Mouse (Mus musculus) embryonic facial prominence, embryonic 12.5 days (tissue): ENCODE results near the gene Ubap2. TPM values are rescaled to one million over a fixed set of nuclear protein-coding genes. Genes with fewer than 3 reads are reported as not detected.

Experiments
- ATAC-seq: fragments of 200-750 bp; cut with Nextera tagmentation; 2 replicates; pipeline ENCODE4 v1.8.0; 2017; ENCODE audit not compliant: insufficient number of reproducible peaks, insufficient read depth, low FRiP score, low TSS enrichment
- H3K27ac ChIP-seq: fragments of 300-500 bp; sonication (generic); 2 replicates; pipeline ENCODE4 v1.5.1; 2016; ENCODE audit warnings: mild to moderate bottlenecking
- H3K27me3 ChIP-seq: fragments of 300-500 bp; sonication (generic); 2 replicates; pipeline ENCODE4 v1.6.1; 2016; ENCODE audit warnings: mild to moderate bottlenecking, moderate library complexity
- H3K36me3 ChIP-seq: fragments of 300-500 bp; sonication (generic); 2 replicates; pipeline ENCODE4 v1.6.1; 2016; ENCODE audit warnings: mild to moderate bottlenecking
- H3K4me1 ChIP-seq: fragments of 300-500 bp; sonication (generic); 2 replicates; pipeline ENCODE4 v1.6.1; 2016
- H3K4me2 ChIP-seq: fragments of 300-500 bp; sonication (generic); replicated peaks from 2 replicates; pipeline ENCODE4 v1.6.1; 2016; ENCODE audit warnings: mild to moderate bottlenecking, moderate library complexity
- H3K4me3 ChIP-seq: fragments of 300-500 bp; sonication (generic); 2 replicates; pipeline ENCODE4 v1.5.1; 2016; ENCODE audit warnings: mild to moderate bottlenecking
- H3K9ac ChIP-seq: fragments of 300-500 bp; sonication (generic); 2 replicates; pipeline ENCODE4 v1.6.1; 2016; ENCODE audit warnings: mild to moderate bottlenecking, moderate library complexity
- H3K9me3 ChIP-seq: fragments of 300-500 bp; sonication (generic); 2 replicates; pipeline ENCODE4 v1.6.1; 2016; ENCODE audit warnings: mild to moderate bottlenecking, moderate library complexity
- WGBS: fragments of 180-500 bp; shearing (Covaris S2); methylation state at CpG from one replicate; pipeline ENCODE4 v1.1.7; 2016; 5-methylcytosine and 5-hydroxymethylcytosine counted together
- polyA plus RNA-seq: library from polyadenylated mRNA; unstranded; fragments of >200 nt; fragmentation: Nextera tagmentation; extraction: Ambion mirVana; gene quantifications from 2 replicates; pipeline ENCODE4 v1.2.1, GENCODE M21; 2016

The Ubap2 gene
- polyA plus RNA-seq, 1 experiment from 2014 or later = 74.4 TPM

DNA sequence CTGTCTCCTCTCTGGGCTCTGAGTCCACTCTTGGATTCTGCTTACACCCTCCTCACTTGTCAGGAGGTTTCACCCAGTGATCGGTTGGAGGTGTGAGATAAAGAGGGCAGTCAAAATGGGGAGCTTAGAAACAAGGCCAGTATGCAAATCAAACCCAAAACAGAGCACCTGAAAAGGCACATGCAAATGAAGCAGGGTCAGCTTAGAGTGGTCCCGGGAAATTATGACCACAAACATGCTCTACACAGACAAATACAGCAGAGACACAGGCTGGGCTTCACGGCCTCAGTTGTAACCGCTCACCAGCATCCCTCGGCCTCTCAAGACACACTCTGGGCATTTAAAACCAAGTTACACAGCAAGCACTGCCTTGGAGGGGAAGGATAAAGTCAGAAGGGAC is 24.0 kb upstream of the Ubap2 start:
- no peak for ATAC-seq
- 95% methylated on average over 5 of the region's 5 CpGs for WGBS

DNA sequence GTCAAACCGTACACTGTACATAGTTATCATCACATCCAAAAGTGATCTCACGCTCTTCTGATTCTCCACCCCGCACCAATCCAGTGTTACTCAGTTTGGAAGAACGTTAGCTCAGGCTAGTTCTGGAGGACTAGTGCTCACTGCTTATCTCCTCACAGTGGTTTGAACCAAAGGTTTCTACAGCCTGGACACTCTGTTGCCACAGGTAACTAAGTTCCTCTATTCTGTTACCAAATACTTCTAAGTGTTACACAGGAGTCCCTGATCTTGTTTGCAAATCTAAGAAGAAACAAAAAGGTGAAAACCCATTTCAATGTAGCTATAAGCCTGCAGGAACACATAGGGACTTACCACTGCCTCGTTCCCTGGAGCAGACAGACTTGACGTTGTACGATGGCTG is 21.0 kb upstream of the Ubap2 start:
- no peaks in the 10 kb centered on the region for H3K9me3 ChIP-seq
- H3K27ac ChIP-seq = no peak overlapping the region
- no peak overlapping the region for H3K9ac ChIP-seq
- H3K27me3 ChIP-seq = no peaks in the 10 kb centered on the region
- no peak for ATAC-seq
- 95% methylated on average over 7 of the region's 7 CpGs for WGBS
- H3K4me2 ChIP-seq = no peak overlapping the region
- H3K4me3 ChIP-seq = no peak overlapping the region
- no peaks in the 10 kb centered on the region for H3K4me1 ChIP-seq
- peaks cover 93% of the 10 kb centered on the region for H3K36me3 ChIP-seq

More for the DNA sequence above, 24.0 kb upstream of the Ubap2 start:
- H3K4me1 ChIP-seq = no peaks in the 10 kb centered on the region
- H3K4me2 ChIP-seq = no peak overlapping the region
- H3K9ac ChIP-seq = no peak overlapping the region
- H3K9me3 ChIP-seq = no peaks in the 10 kb centered on the region
- H3K36me3 ChIP-seq = peaks cover 87% of the 10 kb centered on the region
- H3K27me3 ChIP-seq = no peaks in the 10 kb centered on the region
- no peak overlapping the region for H3K4me3 ChIP-seq
- H3K27ac ChIP-seq = no peak overlapping the region

DNA sequence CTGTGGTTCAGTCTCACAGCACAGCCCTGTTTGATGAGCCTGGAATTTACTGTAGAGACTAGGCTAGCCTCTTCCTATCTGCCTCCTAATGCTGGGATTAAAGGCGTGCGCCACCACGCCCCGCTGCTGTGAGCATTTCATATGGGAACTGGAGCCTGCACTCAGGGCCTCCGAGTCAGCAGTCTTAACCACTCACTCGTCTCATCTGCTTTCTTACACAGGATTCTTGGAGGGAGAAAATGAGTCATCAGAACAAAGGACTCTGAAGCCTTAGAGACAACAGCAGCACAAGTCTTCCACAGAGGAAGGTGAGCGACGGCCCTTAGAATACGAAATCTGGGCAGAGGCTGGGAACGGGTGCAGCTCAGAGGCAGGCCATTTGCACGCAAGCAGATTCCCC is 20.6 kb upstream of the Ubap2 start:
- WGBS = 96% methylated on average over 11 of the region's 11 CpGs

DNA sequence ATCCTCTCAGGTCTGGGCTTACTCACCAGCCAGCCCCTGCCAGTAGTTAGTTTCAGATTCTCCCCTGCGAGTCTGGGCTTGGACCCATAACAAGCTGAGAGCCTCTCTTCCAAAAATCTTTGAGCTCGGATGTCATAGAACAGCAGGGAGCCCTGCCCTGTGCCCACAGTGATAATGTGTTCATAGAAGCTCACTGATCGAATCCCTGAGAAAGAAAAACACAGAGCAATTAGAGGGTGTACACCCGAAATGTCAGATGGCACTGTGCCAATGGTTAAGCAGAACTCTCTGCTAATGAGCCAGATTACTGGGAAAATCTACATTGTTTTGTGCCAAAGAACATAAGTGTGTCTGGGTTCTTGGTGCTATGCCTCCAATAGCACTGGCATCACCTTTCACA is 19.0 kb upstream of the Ubap2 start:
- H3K27ac ChIP-seq = no peak overlapping the region
- 79% methylated on average over 4 of the region's 4 CpGs for WGBS

More for the DNA sequence above, 20.6 kb upstream of the Ubap2 start:
- Histone ChIP-seq H3K36me3 (peaks cover 91% of the 10 kb centered on the region), H3K4me2 (no peak overlapping the region), H3K27me3 (no peaks in the 10 kb centered on the region), H3K9ac (no peak overlapping the region), H3K4me1 (no peaks in the 10 kb centered on the region), H3K27ac (no peak overlapping the region), H3K9me3 (no peaks in the 10 kb centered on the region), H3K4me3 (no peak overlapping the region)
- no peak for ATAC-seq

DNA sequence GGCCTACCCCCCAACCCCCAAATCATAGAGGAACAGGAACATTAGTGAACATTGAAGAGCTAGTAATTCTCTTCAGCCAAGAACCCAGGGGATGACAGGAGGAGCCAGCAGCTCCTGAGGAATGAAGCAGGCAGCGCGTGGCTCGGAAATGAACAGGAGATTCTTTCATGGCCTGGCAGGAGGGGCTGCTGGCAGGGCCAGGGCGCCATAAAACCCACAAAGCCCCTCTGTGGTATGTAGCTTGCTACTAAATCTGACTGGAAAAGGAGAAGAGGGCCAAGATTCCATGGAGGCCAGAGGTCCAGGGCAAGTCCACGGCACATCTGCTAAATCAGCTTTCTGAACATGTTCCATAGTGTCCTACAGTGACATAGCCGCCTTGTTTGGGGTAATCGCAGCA is 14.9 kb upstream of the Ubap2 start:
- Histone ChIP-seq H3K4me3 (no peak overlapping the region), H3K36me3 (peaks cover 44% of the 10 kb centered on the region), H3K4me2 (no peak overlapping the region), H3K27me3 (no peaks in the 10 kb centered on the region), H3K9me3 (no peaks in the 10 kb centered on the region), H3K4me1 (0 out of 2 replicates have a peak, but pooled peaks cover under 1% of the 10 kb centered on the region), H3K9ac (no peak overlapping the region), H3K27ac (no peak overlapping the region)
- WGBS = 68% methylated on average over 7 of the region's 7 CpGs
- ATAC-seq = no peak

More for the DNA sequence above, 19.0 kb upstream of the Ubap2 start:
- Histone ChIP-seq H3K4me3 (no peak overlapping the region), H3K4me1 (no peaks in the 10 kb centered on the region), H3K36me3 (peaks cover 83% of the 10 kb centered on the region), H3K9me3 (no peaks in the 10 kb centered on the region), H3K27me3 (no peaks in the 10 kb centered on the region), H3K4me2 (no peak overlapping the region), H3K9ac (no peak overlapping the region)
- ATAC-seq = no peak

DNA sequence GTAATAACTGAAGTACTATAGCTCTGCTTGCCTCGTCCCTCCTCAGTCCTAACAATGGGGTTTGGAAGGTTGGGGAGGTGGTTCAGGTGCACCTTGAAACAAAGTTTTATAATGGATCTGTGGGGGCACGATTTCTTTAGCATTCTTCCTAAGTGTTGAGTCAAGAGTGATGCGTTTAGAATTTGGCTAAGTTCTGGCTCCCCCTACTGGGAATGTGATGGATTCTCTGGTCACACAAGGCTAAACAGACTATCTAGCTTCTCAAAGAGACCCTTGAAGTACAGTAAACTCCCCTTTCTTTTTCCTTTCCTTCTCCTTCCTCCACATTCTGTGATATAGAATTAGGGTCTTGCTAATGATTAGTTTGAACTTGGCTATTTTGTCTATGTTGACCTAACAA is 11.5 kb upstream of the Ubap2 start:
- WGBS = 21% methylated on average over 3 of the region's 3 CpGs
- Histone ChIP-seq H3K4me3 (no peak overlapping the region), H3K9ac (no peak overlapping the region), H3K4me1 (0 out of 2 replicates have a peak, but pooled peaks cover 4% of the 10 kb centered on the region), H3K9me3 (no peaks in the 10 kb centered on the region), H3K27me3 (no peaks in the 10 kb centered on the region), H3K4me2 (no peak overlapping the region), H3K36me3 (peaks cover 15% of the 10 kb centered on the region; the same call in 1 of the 2 replicates), H3K27ac (no peak overlapping the region)
- no peak for ATAC-seq

DNA sequence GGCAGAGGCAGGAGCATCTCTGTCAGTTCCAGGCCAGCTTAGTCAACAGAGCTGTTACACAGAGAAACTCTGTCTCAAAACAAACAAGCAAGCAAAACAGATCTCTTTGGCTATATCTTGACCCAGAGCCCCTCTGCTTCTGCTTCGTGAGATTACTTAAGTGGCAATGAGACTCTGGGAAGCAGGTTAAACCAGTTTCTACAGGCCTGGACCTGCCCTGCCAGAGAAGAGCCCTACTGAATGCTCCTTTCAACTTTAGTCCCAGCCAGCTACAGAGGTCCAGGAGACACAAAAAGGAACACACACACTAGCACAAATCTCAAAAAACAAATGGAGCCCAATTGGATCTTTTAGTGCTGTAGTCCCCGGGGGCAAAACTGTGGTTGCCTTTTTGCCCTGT is 9.1 kb upstream of the Ubap2 start:
- H3K4me1 ChIP-seq = 0 out of 2 replicates have a peak, but pooled peaks cover 4% of the 10 kb centered on the region
- H3K9me3 ChIP-seq = no peaks in the 10 kb centered on the region
- H3K4me2 ChIP-seq = no peak overlapping the region
- H3K4me3 ChIP-seq = no peak overlapping the region
- H3K9ac ChIP-seq = no peak overlapping the region
- 70% methylated on average over 2 of the region's 2 CpGs for WGBS
- no peaks in the 10 kb centered on the region for H3K36me3 ChIP-seq
- H3K27me3 ChIP-seq = no peaks in the 10 kb centered on the region
- H3K27ac ChIP-seq = no peak overlapping the region
- no peak for ATAC-seq

DNA sequence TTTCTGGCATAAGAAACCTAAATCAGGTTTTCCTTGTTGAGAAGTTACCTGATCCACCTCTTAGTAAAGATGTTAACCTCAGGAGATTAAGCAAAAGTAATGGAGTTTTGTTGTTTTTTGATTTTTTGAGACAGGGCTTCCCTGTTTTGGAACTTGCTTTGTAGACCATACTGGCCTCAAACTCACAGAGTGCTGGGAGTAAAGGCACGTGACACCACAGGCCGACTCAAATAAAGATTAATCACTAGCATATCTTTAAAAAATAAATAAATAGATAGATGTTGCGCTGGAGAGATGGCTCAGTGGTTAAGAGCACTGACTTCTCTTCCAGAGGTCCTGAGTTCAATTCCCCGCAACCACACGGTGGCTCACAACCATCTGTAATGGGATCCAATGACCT is 983 bp upstream of the Ubap2 start:
- no peak for ATAC-seq
- no peaks in the 10 kb centered on the region for H3K9me3 ChIP-seq
- 75% methylated on average over 5 of the region's 5 CpGs for WGBS
- H3K4me1 ChIP-seq = peaks cover 23% of the 10 kb centered on the region
- peak overlapping the region; percentile 65 for H3K4me2 ChIP-seq
- H3K4me3 ChIP-seq = peak overlapping the region; percentile 69
- no peaks in the 10 kb centered on the region for H3K27me3 ChIP-seq
- peak overlapping the region; percentile 87 for H3K27ac ChIP-seq
- peaks cover 4% of the 10 kb centered on the region for H3K36me3 ChIP-seq
- peak overlapping the region; percentile 59 for H3K9ac ChIP-seq

DNA sequence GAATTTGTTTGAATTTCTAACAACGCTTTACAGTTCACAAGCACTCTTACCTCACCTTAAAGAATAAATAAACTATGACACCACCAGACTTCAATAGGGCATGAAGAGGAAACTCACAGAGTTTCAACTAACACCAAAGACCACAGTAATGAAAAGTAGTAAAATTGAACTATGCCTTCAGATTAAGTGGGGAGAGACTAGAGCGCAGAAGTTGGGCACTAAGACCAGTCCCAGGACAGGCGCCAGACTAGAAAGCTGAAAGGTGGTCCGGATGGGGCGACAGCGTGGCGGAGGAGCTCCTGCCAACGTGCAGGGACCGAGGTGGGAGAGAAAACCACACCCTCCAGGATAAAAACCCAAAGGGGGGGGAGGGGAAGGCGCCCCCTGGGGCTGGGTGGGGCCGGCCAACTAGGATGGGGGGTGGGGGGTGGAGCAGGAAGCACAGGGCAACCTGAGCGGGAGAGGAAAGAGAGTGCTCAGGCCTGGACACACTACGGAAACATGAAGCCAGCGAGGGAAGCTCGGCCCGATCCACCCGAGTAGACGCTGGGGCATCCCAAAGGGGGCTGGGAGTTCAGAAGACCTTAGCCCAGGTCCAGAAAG is 466 bp downstream of the Ubap2 start:
- peak; percentile 79 for ATAC-seq
- Histone ChIP-seq H3K27ac (peak overlapping the region; percentile 87), H3K9me3 (no peaks in the 10 kb centered on the region), H3K4me1 (peaks cover 23% of the 10 kb centered on the region), H3K27me3 (no peaks in the 10 kb centered on the region), H3K36me3 (peaks cover 17% of the 10 kb centered on the region), H3K9ac (peak overlapping the region; percentile 84), H3K4me3 (peak overlapping the region; percentile 69), H3K4me2 (peak overlapping the region; percentile 65)
- under 1% methylated on average over 18 of the region's 18 CpGs for WGBS

DNA sequence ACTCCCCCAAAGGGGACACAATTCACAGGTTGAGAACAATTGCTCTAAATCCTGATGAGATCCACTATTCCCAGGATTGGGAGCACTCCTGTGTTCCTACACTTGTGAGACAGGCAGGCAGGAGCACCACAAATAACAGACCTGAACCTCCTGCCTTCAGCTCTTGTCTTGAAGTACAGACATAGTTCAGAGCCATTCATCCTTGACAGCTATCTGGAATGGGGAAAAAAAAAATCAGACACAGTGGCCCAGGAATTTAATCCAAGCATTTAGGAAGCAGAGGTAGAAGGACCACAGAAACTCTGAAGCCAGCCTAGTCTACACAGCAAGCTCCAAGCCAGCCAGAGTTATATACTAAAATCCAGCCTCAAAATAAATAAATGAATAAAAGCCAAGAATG is 6.8 kb downstream of the Ubap2 start:
- H3K27ac ChIP-seq = no peak overlapping the region
- peaks cover 12% of the 10 kb centered on the region for H3K4me1 ChIP-seq
- no peaks in the 10 kb centered on the region for H3K27me3 ChIP-seq
- peaks cover 38% of the 10 kb centered on the region for H3K36me3 ChIP-seq
- H3K4me2 ChIP-seq = no peak overlapping the region
- no peak overlapping the region for H3K4me3 ChIP-seq
- no peak overlapping the region for H3K9ac ChIP-seq
- ATAC-seq = no peak
- H3K9me3 ChIP-seq = no peaks in the 10 kb centered on the region

DNA sequence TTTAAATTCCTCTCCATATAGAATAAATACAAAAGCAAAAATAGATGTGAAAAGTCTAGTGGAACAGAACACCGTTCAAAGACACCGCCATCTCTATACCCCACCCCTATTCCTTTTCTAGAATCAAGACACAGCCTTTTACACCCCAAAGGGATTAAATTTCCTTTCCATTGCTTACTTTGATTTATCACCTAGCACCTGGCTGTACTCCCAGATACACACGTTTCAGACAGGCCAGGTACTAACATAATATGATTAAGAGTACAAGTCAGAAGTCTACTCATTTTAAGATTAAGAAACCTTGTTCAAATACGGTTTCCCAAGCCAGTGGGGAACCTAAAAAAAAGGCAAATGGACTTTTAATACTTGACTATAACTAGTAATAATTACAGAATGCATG is 8.6 kb downstream of the Ubap2 start:
- 88% methylated on average over 4 of the region's 4 CpGs for WGBS
- peaks cover 48% of the 10 kb centered on the region for H3K36me3 ChIP-seq
- ATAC-seq = no peak
- no peak overlapping the region for H3K9ac ChIP-seq
- H3K27me3 ChIP-seq = no peaks in the 10 kb centered on the region
- no peak overlapping the region for H3K4me3 ChIP-seq
- no peak overlapping the region for H3K27ac ChIP-seq
- H3K4me1 ChIP-seq = no peaks in the 10 kb centered on the region
- H3K9me3 ChIP-seq = no peaks in the 10 kb centered on the region
- H3K4me2 ChIP-seq = no peak overlapping the region

DNA sequence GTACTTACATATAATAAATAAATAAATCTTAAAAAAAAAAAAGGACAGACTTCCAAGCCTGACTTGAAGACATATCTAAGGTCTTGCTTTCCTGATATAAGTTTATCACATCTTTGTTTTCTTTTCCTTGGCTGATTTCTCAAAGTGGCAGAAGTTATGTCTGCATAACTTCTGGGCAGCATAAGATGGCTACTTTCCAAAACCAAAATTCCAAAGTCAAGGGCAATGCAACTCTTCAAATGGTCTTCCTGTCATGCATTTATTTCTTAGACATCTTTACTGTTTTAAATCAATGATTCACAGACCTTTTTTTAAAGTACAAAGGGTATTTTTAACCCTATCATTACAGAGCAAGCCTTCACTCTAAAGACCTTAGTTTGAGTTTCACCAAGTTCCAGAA is 14.3 kb downstream of the Ubap2 start:
- H3K27me3 ChIP-seq = no peaks in the 10 kb centered on the region
- H3K4me2 ChIP-seq = no peak overlapping the region
- ATAC-seq = no peak
- H3K36me3 ChIP-seq = peaks cover 18% of the 10 kb centered on the region
- H3K4me3 ChIP-seq = no peak overlapping the region
- no peaks in the 10 kb centered on the region for H3K4me1 ChIP-seq
- H3K9ac ChIP-seq = no peak overlapping the region
- no peaks in the 10 kb centered on the region for H3K9me3 ChIP-seq
- no peak overlapping the region for H3K27ac ChIP-seq
